Mouse (Mus musculus) ovary, adult 2 months (tissue): ENCODE data around the gene Lce1b. TPM values are rescaled to one million over a fixed set of nuclear protein-coding genes. Genes with fewer than 3 reads are reported as not detected.

Experiments
- polyA plus RNA-seq: library from polyadenylated mRNA; depleted of rRNA; stranded (reverse); fragments of >200 nt; gene quantifications from 2 replicates; pipeline ENCODE4 v1.2.3, GENCODE M21; 2012; rRNA removed

Lce1b gene
- polyA plus RNA-seq: 0.26 TPM in 1 of 2 replicates, not detected in the other

DNA sequence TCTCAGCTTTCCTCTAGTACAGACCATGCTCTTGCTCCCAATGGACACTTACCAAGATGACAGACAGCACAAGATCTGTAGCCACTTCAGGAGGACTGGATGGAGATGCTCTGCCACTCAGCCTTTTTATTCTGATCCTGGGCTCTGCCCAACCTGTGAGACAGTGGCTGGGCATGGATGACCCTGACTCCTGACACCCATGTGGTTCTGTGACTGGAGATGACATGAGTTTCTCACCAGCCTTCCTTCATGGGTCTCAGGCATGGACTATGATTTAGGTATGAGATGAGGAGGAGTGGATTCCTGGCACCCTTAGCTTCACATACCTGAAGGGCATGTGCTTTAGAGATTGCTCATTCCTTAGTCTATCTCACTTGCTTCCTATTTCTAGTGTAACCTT is at the start of gene Lce1b:
Lce1b (minus strand) TSS at position 101 of the 400 bp plus-strand sequence.

DNA sequence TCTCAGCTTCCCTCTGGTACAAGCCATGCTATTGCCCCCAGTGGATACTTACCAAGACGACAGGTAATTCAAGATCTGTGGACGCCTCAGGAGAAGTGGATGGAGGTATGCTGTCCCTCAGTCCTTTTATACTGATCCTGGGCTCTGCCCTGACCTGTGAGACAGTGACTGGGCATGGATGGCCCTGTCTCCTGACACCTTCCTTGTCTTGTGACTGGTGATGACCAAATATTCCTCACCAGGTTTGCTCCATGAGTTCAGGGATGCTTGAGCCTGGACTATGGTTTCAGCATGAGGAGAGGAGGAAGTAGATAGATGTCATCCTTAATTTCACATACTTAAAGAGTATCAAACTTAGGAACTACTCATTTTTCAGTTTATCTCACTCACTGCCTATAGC is 30.4 kb upstream of the Lce1b start, which contains the start of gene Lce1d:
Lce1d (minus strand) TSS at position 101 of the 400 bp plus-strand sequence.

DNA sequence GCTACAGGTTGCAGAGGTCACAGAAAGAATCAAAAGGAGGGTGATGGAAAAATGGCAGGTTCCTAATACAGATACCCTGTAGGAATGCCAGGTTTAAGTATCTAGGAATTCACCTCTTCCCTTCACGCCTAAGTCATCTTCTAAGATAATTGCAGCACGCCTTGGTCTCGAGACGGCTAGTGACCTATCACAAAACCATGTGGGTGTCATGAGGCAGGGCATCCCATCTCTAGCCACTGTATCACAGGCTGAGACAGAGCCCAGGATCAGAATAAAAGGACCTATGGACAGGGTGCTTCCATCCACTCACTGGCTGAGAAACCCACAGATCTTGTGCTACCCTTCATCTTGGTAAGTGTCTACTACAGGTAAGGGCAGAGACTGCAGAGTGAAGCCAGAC is 22.2 kb upstream of the Lce1b start, which contains the start of gene Lce1c:
Lce1c (plus strand) TSS at position 301 of the 400 bp plus-strand sequence.

DNA sequence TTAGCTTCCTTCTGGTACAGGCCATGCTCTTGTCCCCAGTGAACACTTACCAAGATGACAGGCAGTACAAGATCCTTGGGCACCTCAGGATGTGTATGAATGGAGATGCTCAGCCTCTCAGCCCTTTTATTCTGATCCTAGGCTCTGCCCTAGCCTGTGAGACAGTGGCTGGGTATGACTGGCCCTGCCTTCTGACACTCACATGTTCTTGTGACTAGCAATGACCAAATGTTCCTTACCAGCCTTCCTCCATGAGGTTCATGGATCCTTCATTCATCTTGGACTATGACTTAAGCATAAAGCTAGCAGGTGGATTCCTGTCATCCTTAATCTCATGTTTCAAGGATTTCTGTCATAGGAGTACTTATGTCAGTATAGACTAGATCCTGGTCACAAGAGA is 13.5 kb upstream of the Lce1b start, which contains the start of gene Lce1a2:
Lce1a2 (minus strand) TSS at position 101 of the 400 bp plus-strand sequence.

GRCm38 (mm10) chr3:92648207-92648606 is 8.5 kb downstream of the Lce1b start, which contains the start of gene Lce1a1:
Gene Lce1a1 (minus strand): TSS chr3:92648307.

GRCm38 (mm10) chr3:92621560-92621959 is 35.2 kb downstream of the Lce1b start, which contains the start of gene Lce6a:
Gene Lce6a (minus strand): TSS chr3:92621660.

GRCm38 (mm10) chr3:92607392-92607791 is 49.3 kb downstream of the Lce1b start, which contains the start of gene 2210017I01Rik:
Gene 2210017I01Rik (minus strand): TSS chr3:92607492.

Other genes with a start within 250 kb of the Lce1b start
- not detected in 2 replicates for gene Sprr2i, start 248.9 kb downstream of the Lce1b start, polyA plus RNA-seq
- gene Sprr2j-ps, start 238.8 kb downstream of the Lce1b start, polyA plus RNA-seq: not detected in 2 replicates
- gene Gm9774, start 227.5 kb downstream of the Lce1b start, polyA plus RNA-seq: 7.6 and 8.8 TPM in 2 replicates
- gene Sprr2k, start 224.3 kb downstream of the Lce1b start, polyA plus RNA-seq: not detected in 2 replicates
- not detected in 2 replicates for gene Sprr1b, start 218.1 kb downstream of the Lce1b start, polyA plus RNA-seq
- gene Sprr3, start 198.2 kb downstream of the Lce1b start, polyA plus RNA-seq: 0.25 TPM in 1 of 2 replicates, not detected in the other
- gene Sprr1a, start 171.0 kb downstream of the Lce1b start, polyA plus RNA-seq: 1.1 and 13.1 TPM in 2 replicates
- not detected in 2 replicates for gene Sprr4, start 156.4 kb downstream of the Lce1b start, polyA plus RNA-seq
- gene 2310046K23Rik, start 122.4 kb downstream of the Lce1b start, polyA plus RNA-seq: not detected in 2 replicates
- gene Ivl, start 83.2 kb downstream of the Lce1b start, polyA plus RNA-seq: not detected in 2 replicates
- not detected in 2 replicates for gene Smcp, start 67.9 kb downstream of the Lce1b start, polyA plus RNA-seq
- not detected in 2 replicates for gene 2210017I01Rik, start 49.4 kb downstream of the Lce1b start, polyA plus RNA-seq
- gene Lce6a, start 35.3 kb downstream of the Lce1b start, polyA plus RNA-seq: not detected in 2 replicates
- gene Lce1a1, start 8.6 kb downstream of the Lce1b start, polyA plus RNA-seq: not detected in 2 replicates
- gene Lce1a2, start 13.4 kb upstream of the Lce1b start, polyA plus RNA-seq: not detected in 2 replicates
- gene Lce1c, start 22.3 kb upstream of the Lce1b start, polyA plus RNA-seq: not detected in 2 replicates
- gene Lce1d, start 30.3 kb upstream of the Lce1b start, polyA plus RNA-seq: not detected in 2 replicates
- gene Lce1e, start 52.1 kb upstream of the Lce1b start, polyA plus RNA-seq: not detected in 2 replicates
- 0.22 TPM in 1 of 2 replicates, not detected in the other for gene Lce1f, start 63.4 kb upstream of the Lce1b start, polyA plus RNA-seq
- not detected in 2 replicates for gene Gm38119, start 82.2 kb upstream of the Lce1b start, polyA plus RNA-seq
- not detected in 2 replicates for gene Lce1g, start 95.4 kb upstream of the Lce1b start, polyA plus RNA-seq
- not detected in 2 replicates for gene Lce1h, start 108.1 kb upstream of the Lce1b start, polyA plus RNA-seq
- gene Lce1i, start 122.0 kb upstream of the Lce1b start, polyA plus RNA-seq: not detected in 2 replicates
- gene Lce1j, start 133.6 kb upstream of the Lce1b start, polyA plus RNA-seq: 0.60 TPM in 1 of 2 replicates, not detected in the other
- gene Lce1k, start 151.0 kb upstream of the Lce1b start, polyA plus RNA-seq: not detected in 2 replicates
- gene Kprp, start 170.3 kb upstream of the Lce1b start, polyA plus RNA-seq: not detected in 2 replicates
- not detected in 2 replicates for gene Lce1l, start 194.4 kb upstream of the Lce1b start, polyA plus RNA-seq
- gene 2310050C09Rik, start 213.3 kb upstream of the Lce1b start, polyA plus RNA-seq: not detected in 2 replicates